Mouse (Mus musculus) G1E (cell line): ENCODE results near the gene Il12a. TPM values are rescaled to one million over a fixed set of nuclear protein-coding genes. Genes with fewer than 3 reads are reported as not detected.

Experiments used
- ATAC-seq: 2 replicates; pipeline ENCODE4 v1.8.0; 2016; ENCODE audit warnings: mild to moderate bottlenecking; ENCODE audit not compliant: insufficient number of reproducible peaks, poor library complexity, low FRiP score, severe bottlenecking; ENCODE audit errors: extremely low read depth
- DNase-seq: peaks from one replicate; pipeline ENCODE4 v3.0.0; 2012; ENCODE audit warnings: low spot score
- H3K27me3 ChIP-seq: 2 replicates; pipeline ENCODE4 v1.6.1; 2012; ENCODE audit warnings: mild to moderate bottlenecking, low read length, inconsistent platforms; ENCODE audit not compliant: insufficient read depth
- H3K36me3 ChIP-seq: replicated peaks from 2 replicates; pipeline ENCODE3; 2012; ENCODE audit warnings: mild to moderate bottlenecking, inconsistent platforms
- H3K4me1 ChIP-seq: 2 replicates; pipeline ENCODE4 v1.6.1; 2012; ENCODE audit warnings: low read depth, low read length, inconsistent platforms, mixed read lengths; ENCODE audit not compliant: insufficient read depth
- H3K4me3 ChIP-seq: 2 replicates; pipeline ENCODE4 v1.5.1; 2012; ENCODE audit warnings: low read depth, mild to moderate bottlenecking, inconsistent platforms, low read length, moderate library complexity, mixed read lengths
- H3K9me3 ChIP-seq: replicated peaks from 2 replicates; pipeline ENCODE4 v1.6.1; 2012; ENCODE audit warnings: inconsistent platforms
- CTCF ChIP-seq: IDR thresholded peaks from 2 replicates; pipeline ENCODE4 v1.5.1; 2012; ENCODE audit warnings: low read depth, low read length, inconsistent platforms, mixed read lengths
- GATA1 ChIP-seq: IDR thresholded peaks from 2 replicates; pipeline ENCODE4 v1.6.1; 2012; ENCODE audit warnings: borderline replicate concordance, low read length, inconsistent platforms, mixed read lengths
- GATA2 ChIP-seq: IDR thresholded peaks from 2 replicates; pipeline ENCODE4 v1.6.1; 2012; ENCODE audit warnings: low read depth, low read length, inconsistent platforms, borderline replicate concordance
- POLR2AphosphoS5 ChIP-seq: IDR thresholded peaks from 2 replicates; pipeline ENCODE4 v1.6.1; 2012; ENCODE audit warnings: low read depth, low read length, inconsistent platforms; ENCODE audit not compliant: insufficient replicate concordance
- TAL1 ChIP-seq: conservative IDR thresholded peaks from 2 replicates; pipeline ENCODE4 v1.6.1; 2012; ENCODE audit warnings: low read depth, low read length, inconsistent platforms, mixed read lengths
- polyA plus RNA-seq: library from polyadenylated mRNA; stranded (reverse); fragments of >175 nt; gene quantifications from 2 replicates; pipeline ENCODE4 v1.2.3, GENCODE M21; 2012
- total RNA-seq, 2 experiments: library from RNA; stranded (forward) in 1 of 2; stranded (reverse) in 1 of 2; fragments of 200-1000 nt in 1 of 2; fragments of >200 nt in 1 of 2; fragmentation: Nextera tagmentation in 1 of 2; gene quantifications; 2 replicates each; pipeline ENCODE4 v1.2.3; 2014 to 2017

Gene Il12a
- total and polyA plus RNA-seq, 3 experiments = 0.11 TPM; not detected in 2

DNA sequence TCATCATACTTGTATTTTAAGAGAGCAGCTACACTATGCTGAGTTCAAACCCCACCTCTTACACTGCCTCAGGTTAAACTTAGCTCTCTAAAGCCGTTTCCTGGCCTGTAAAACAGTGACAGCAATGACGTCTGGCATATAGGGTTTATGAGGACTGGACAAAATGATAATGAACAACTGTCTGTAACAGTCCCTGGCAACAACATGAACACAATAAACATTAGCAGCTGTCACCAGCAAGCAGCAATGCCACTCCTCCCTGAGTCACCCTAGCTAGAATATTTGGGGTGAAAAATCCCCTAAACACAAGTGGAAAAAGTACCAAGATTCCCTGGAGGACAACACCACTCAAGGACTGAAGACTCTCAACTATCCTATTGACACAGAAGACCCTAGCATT lies 6.9 kb upstream of the Il12a start:
- DNase-seq (no peak), ATAC-seq (no peak)
- TF ChIP-seq POLR2AphosphoS5 = no peak
- TF ChIP-seq CTCF = no peak
- no peak for TF ChIP-seq GATA1
- no peak for TF ChIP-seq GATA2
- TF ChIP-seq TAL1 = no peak
- Histone ChIP-seq H3K4me1 (no peaks in the 10 kb centered on the region), H3K36me3 (no peaks in the 10 kb centered on the region), H3K4me3 (no peak overlapping the region), H3K9me3 (no peaks in the 10 kb centered on the region), H3K27me3 (no peaks in the 10 kb centered on the region)

DNA sequence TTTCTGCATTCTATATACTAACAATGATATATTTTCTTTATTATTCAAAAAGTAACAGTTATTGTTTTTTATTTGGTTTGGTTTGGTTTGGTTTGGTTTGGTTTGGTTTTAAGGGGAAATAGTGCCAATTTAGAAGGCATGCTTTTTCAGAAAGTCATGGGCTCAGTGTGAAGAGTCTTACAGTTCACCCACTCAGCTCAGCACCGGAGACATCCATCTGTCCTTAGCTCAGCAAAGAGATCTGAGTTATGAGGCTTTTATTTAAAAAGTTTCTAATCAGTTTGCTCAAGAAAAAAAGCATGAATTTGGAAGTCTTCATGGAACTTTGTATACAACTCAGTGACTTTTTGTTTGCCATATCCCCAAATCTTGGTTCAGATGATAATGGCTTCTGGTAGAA lies 6.2 kb upstream of the Il12a start:
- no peaks in the 10 kb centered on the region for H3K36me3 ChIP-seq
- DNase-seq (no peak), ATAC-seq (no peak)
- no peaks in the 10 kb centered on the region for H3K4me1 ChIP-seq
- TF ChIP-seq GATA2 (no peak), GATA1 (no peak), CTCF (no peak), TAL1 (no peak), POLR2AphosphoS5 (no peak)
- no peaks in the 10 kb centered on the region for H3K27me3 ChIP-seq
- no peak overlapping the region for H3K4me3 ChIP-seq
- 0 out of 2 replicates have a peak, but pooled peaks cover under 1% of the 10 kb centered on the region for H3K9me3 ChIP-seq

- TF ChIP-seq GATA1 = no peak
- no peak for TF ChIP-seq CTCF
- no peak for TF ChIP-seq GATA2
- no peak for TF ChIP-seq POLR2AphosphoS5
- no peak for TF ChIP-seq TAL1
- Histone ChIP-seq H3K4me3 (no peak overlapping the region), H3K4me1 (no peaks in the 10 kb centered on the region), H3K27me3 (no peaks in the 10 kb centered on the region), H3K9me3 (peaks cover 14% of the 10 kb centered on the region), H3K36me3 (no peaks in the 10 kb centered on the region)
- no peak for DNase-seq
- ATAC-seq = no peak
These were observed 3.4 kb upstream of the Il12a start for GRCm38 (mm10) chr3:68686852-68687560.

DNA sequence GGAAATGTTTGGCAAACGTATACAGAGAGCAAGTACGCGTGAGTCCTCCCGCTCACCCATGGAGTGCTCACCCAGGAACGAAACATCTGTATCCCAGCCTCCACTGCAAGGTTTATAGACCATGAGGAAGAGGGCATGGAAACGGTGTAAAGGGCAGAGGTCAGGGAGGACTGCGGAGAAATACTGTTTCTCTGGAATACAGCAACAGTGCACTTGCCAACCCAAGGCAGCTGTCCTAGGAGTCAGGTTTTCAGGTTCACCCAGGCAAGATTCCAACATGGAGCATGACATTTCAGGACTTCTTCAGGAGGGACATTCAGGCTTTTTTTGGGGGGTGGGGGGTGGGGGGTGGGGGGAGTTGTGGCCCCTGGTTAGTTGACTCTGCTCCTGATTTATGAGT lies 1.1 kb upstream of the Il12a start:
- TF ChIP-seq GATA1 = no peak
- TF ChIP-seq GATA2 = no peak
- no peak for TF ChIP-seq CTCF
- TF ChIP-seq TAL1 = no peak
- no peak for TF ChIP-seq POLR2AphosphoS5
- ATAC-seq (no peak), DNase-seq (no peak)
- Histone ChIP-seq H3K4me1 (no peaks in the 10 kb centered on the region), H3K27me3 (no peaks in the 10 kb centered on the region), H3K4me3 (no peak overlapping the region), H3K9me3 (peaks cover 28% of the 10 kb centered on the region), H3K36me3 (no peaks in the 10 kb centered on the region)

- H3K9me3 ChIP-seq = peaks cover 36% of the 10 kb centered on the region
- H3K27me3 ChIP-seq = no peaks in the 10 kb centered on the region
- TF ChIP-seq GATA2 = no peak
- no peak for TF ChIP-seq GATA1
- TF ChIP-seq POLR2AphosphoS5 = no peak
- no peaks in the 10 kb centered on the region for H3K4me1 ChIP-seq
- no peak for ATAC-seq
- H3K4me3 ChIP-seq = no peak overlapping the region
- H3K36me3 ChIP-seq = no peaks in the 10 kb centered on the region
- no peak for DNase-seq
These were observed 795 bp downstream of the Il12a start for GRCm38 (mm10) chr3:68691100-68691778.

DNA sequence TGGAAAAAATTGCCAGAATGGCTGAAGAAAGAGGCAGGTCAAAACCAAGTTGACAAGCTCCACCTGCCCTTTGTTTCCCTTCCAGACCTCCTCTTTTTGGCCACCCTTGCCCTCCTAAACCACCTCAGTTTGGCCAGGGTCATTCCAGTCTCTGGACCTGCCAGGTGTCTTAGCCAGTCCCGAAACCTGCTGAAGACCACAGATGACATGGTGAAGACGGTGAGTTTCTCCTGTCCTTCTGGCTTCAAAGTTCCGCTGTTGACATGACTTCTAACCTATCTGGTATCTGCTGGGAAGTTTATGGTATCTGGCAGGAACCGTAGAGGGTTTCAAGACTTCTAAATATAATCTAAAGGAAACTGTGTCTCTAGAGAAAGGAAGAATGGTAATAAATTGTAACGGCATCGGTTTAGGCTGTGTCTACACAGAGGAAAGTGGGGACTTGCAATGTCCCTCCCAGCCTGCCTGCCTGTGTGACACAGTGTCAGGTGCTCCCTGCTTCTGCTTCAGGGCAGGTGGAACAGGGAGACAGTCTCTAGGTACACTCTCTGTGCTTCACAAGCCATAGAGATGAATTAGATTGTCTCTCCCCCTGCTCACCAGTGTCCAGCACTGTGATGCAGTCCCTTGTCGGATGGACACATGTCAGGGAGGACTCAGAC lies 1.6 kb downstream of the Il12a start:
- H3K27me3 ChIP-seq = no peaks in the 10 kb centered on the region
- no peak for ATAC-seq

More for the DNA sequence above, 1.6 kb downstream of the Il12a start:
- H3K4me3 ChIP-seq = no peak overlapping the region
- peaks cover 36% of the 10 kb centered on the region for H3K9me3 ChIP-seq
- DNase-seq = no peak
- H3K36me3 ChIP-seq = no peaks in the 10 kb centered on the region
- TF ChIP-seq GATA2 (no peak), CTCF (no peak), GATA1 (no peak)
- H3K4me1 ChIP-seq = no peaks in the 10 kb centered on the region
